Mouse (Mus musculus) monocyte, adult 5-6 weeks (primary cell): Measurements from ENCODE around the gene Bptf. TPM values are rescaled to one million over a fixed set of nuclear protein-coding genes. Genes with fewer than 3 reads are reported as not detected.
"Not testable (repeated sequence)": the region's sequence is repeated elsewhere in the genome, so short reads cannot be mapped to it uniquely, and the experiment has no call there.

Source experiments
- ATAC-seq: fragments of 153-309, 156-312 bp; replicated peaks from 2 replicates; pipeline ENCODE4 v1.8.0; 2017; ENCODE audit warnings: mild to moderate bottlenecking; ENCODE audit not compliant: low TSS enrichment, insufficient number of reproducible peaks, severe bottlenecking, poor library complexity, low FRiP score
- total RNA-seq: library from RNA; stranded (forward); fragments of 200-1000, 200-491, 200-594 nt; gene quantifications from 3 replicates; pipeline ENCODE4 v1.2.3, GENCODE M21; 2017

Bptf gene
- 55.9 to 115 TPM (median 57.5 TPM) in 3 replicates for total RNA-seq

GRCm38 (mm10) chr11:107131749-107132421 is at the start of gene Bptf:
Gene Bptf, minus strand, starts transcription at chr11:107132127.
- ATAC-seq = peak; percentile 81

- no peak for ATAC-seq
These were observed 29.3 kb upstream of the Bptf start for GRCm38 (mm10) chr11:107161215-107161614.

GRCm38 (mm10) chr11:107159034-107159433 is 27.1 kb upstream of the Bptf start:
- peak; percentile 47; the same call in 1 of the 2 replicates for ATAC-seq

- ATAC-seq = no peak
These were observed 25.2 kb upstream of the Bptf start for GRCm38 (mm10) chr11:107156977-107157642.

GRCm38 (mm10) chr11:107155292-107155691 is 23.4 kb upstream of the Bptf start:
- ATAC-seq = no peak

- no peak for ATAC-seq
These were observed 22.5 kb upstream of the Bptf start for GRCm38 (mm10) chr11:107154431-107154830.

- no peak for ATAC-seq
These were observed 21.7 kb upstream of the Bptf start for GRCm38 (mm10) chr11:107153645-107154044.

- ATAC-seq = no peak
These were observed 19.9 kb upstream of the Bptf start for GRCm38 (mm10) chr11:107151809-107152208.

GRCm38 (mm10) chr11:107143956-107144355 is 12.0 kb upstream of the Bptf start:
- not testable (repeated sequence) for ATAC-seq

GRCm38 (mm10) chr11:107142382-107142781 is 10.5 kb upstream of the Bptf start:
- no peak for ATAC-seq

GRCm38 (mm10) chr11:107140756-107141155 is 8.8 kb upstream of the Bptf start:
- no peak for ATAC-seq

GRCm38 (mm10) chr11:107138633-107139032 is 6.7 kb upstream of the Bptf start:
- no peak for ATAC-seq

GRCm38 (mm10) chr11:107137593-107137992 is 5.7 kb upstream of the Bptf start:
- no peak for ATAC-seq

GRCm38 (mm10) chr11:107136458-107136857 is 4.5 kb upstream of the Bptf start:
- not testable (repeated sequence) for ATAC-seq

GRCm38 (mm10) chr11:107135741-107136140 is 3.8 kb upstream of the Bptf start:
- ATAC-seq = no peak

GRCm38 (mm10) chr11:107132426-107132825 is 499 bp upstream of the Bptf start:
- ATAC-seq = no peak

GRCm38 (mm10) chr11:107130879-107131748 is 813 bp downstream of the Bptf start:
- peak; percentile 57 for ATAC-seq

- no peak for ATAC-seq
These were observed 1.6 kb downstream of the Bptf start for GRCm38 (mm10) chr11:107130221-107130788.

- no peak for ATAC-seq
These were observed 2.3 kb downstream of the Bptf start for GRCm38 (mm10) chr11:107129641-107130040.
